Mouse (Mus musculus): ENCODE data around the gene Dclre1a. TPM values are rescaled to one million over a fixed set of nuclear protein-coding genes. Genes with fewer than 3 reads are reported as not detected.
"Not testable (repeated sequence)": the region's sequence is repeated elsewhere in the genome, so short reads cannot be mapped to it uniquely, and the experiment has no call there.

The Dclre1a gene
- polyA plus RNA-seq, 1 experiment from 2014 or later = 19.8 TPM

GRCm38 (mm10) chr19:56543320-56543719 is 4.7 kb downstream of the Dclre1a start:
- Histone ChIP-seq H3K4me1 (ENCODE audit: control insufficient read depth, insufficient read depth, low read length) (0 out of 2 replicates have a peak, but pooled peaks cover 4% of the 10 kb centered on the region), H3K36me3 (ENCODE audit: control insufficient read depth, insufficient read depth, low read length) (peaks cover 21% of the 10 kb centered on the region; the same call in 1 of the 2 replicates)
- 91% methylated on average over 12 of the region's 12 CpGs for WGBS

DNA sequence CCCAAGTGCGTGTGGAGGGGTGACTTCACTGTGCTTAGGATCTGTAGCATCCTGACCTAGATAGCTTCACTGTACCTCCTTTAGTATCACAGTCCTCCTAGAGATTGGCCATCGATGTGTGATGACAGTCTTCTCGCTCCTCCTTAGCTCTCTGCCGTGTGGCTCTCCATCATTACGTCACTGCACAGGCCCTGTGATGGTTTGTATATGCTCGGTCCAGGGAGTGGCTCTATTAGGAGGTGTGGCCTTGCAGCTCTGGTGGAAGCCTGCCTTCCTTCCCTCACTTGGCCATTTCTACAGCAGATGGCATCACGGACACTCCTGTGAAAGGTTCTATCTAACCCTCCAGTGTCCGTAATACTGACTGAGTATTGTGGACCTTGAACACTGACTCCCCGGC is 12.3 kb downstream of the Dclre1a start:
- Histone ChIP-seq H3K27ac (ENCODE audit: low read depth, low read length) (no peak overlapping the region), H3K9me3 (ENCODE audit: control insufficient read depth, low read length) (no peaks in the 10 kb centered on the region), H3K4me1 (ENCODE audit: control insufficient read depth, insufficient read depth, low read length) (no peaks in the 10 kb centered on the region), H3K36me3 (ENCODE audit: control insufficient read depth, insufficient read depth, low read length) (peaks cover 14% of the 10 kb centered on the region), H3K4me3 (ENCODE audit: low read length) (no peak overlapping the region), H3K4me2 (replicated peaks; ENCODE audit: low read depth, low read length) (no peak overlapping the region), H3K27me3 (ENCODE audit: control insufficient read depth, insufficient read depth, low read length) (no peaks in the 10 kb centered on the region), H3K9ac (ENCODE audit: low read depth, low read length) (no peak overlapping the region)
- ATAC-seq (ENCODE audit: low FRiP score, low TSS enrichment) = no peak
- 92% methylated on average over 9 of the region's 9 CpGs for WGBS

More at GRCm38 (mm10) chr19:56543320-56543719, 4.7 kb downstream of the Dclre1a start:
- Histone ChIP-seq H3K4me2 (replicated peaks; ENCODE audit: low read depth, low read length) (no peak overlapping the region), H3K27me3 (ENCODE audit: control insufficient read depth, insufficient read depth, low read length) (no peaks in the 10 kb centered on the region), H3K4me3 (ENCODE audit: low read length) (no peak overlapping the region), H3K9me3 (ENCODE audit: control insufficient read depth, low read length) (no peaks in the 10 kb centered on the region), H3K27ac (ENCODE audit: low read depth, low read length) (no peak overlapping the region), H3K9ac (ENCODE audit: low read depth, low read length) (no peak overlapping the region)
- ATAC-seq (ENCODE audit: low FRiP score, low TSS enrichment) = no peak

- Histone ChIP-seq H3K9ac (ENCODE audit: low read depth, low read length) (no peak overlapping the region), H3K9me3 (ENCODE audit: control insufficient read depth, low read length) (no peaks in the 10 kb centered on the region), H3K36me3 (ENCODE audit: control insufficient read depth, insufficient read depth, low read length) (peaks cover 10% of the 10 kb centered on the region), H3K27ac (ENCODE audit: low read depth, low read length) (no peak overlapping the region), H3K4me3 (ENCODE audit: low read length) (no peak overlapping the region), H3K27me3 (ENCODE audit: control insufficient read depth, insufficient read depth, low read length) (no peaks in the 10 kb centered on the region), H3K4me2 (replicated peaks; ENCODE audit: low read depth, low read length) (no peak overlapping the region), H3K4me1 (ENCODE audit: control insufficient read depth, insufficient read depth, low read length) (no peaks in the 10 kb centered on the region)
- no peak for ATAC-seq (ENCODE audit: low FRiP score, low TSS enrichment)
- 84% methylated on average over 9 of the region's 9 CpGs for WGBS
Measured at GRCm38 (mm10) chr19:56535064-56535463, 13.0 kb downstream of the Dclre1a start.

DNA sequence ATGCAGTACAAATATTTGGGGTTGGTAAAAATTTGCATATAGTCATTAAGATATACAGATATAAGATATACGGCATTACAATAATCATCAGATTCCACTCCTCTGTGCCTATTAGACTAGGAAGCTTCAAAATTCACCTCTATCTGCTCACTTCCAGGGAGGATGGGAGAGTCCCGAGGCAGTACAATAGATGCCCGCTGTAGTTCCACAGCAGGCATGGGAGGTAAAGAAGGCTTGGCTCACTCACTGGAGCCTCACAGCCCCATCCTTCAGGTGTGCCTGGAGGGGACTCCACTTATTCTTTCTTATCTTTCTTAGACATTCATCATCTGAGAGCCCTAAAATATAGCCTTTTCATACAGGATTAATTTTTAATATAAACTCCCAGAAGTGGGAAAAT is 13.7 kb downstream of the Dclre1a start:
- H3K4me3 ChIP-seq (ENCODE audit: low read length) = no peak overlapping the region
- no peak for ATAC-seq (ENCODE audit: low FRiP score, low TSS enrichment)
- H3K4me1 ChIP-seq (ENCODE audit: control insufficient read depth, insufficient read depth, low read length) = no peaks in the 10 kb centered on the region
- H3K27me3 ChIP-seq (ENCODE audit: control insufficient read depth, insufficient read depth, low read length) = no peaks in the 10 kb centered on the region
- no peak overlapping the region for H3K27ac ChIP-seq (ENCODE audit: low read depth, low read length)
- H3K9ac ChIP-seq (ENCODE audit: low read depth, low read length) = no peak overlapping the region
- peaks cover 10% of the 10 kb centered on the region for H3K36me3 ChIP-seq (ENCODE audit: control insufficient read depth, insufficient read depth, low read length)
- H3K4me2 ChIP-seq (replicated peaks; ENCODE audit: low read depth, low read length) = no peak overlapping the region
- 93% methylated on average over 3 of the region's 3 CpGs for WGBS
- H3K9me3 ChIP-seq (ENCODE audit: control insufficient read depth, low read length) = no peaks in the 10 kb centered on the region

- H3K4me1 ChIP-seq (ENCODE audit: control insufficient read depth, insufficient read depth, low read length) = no peaks in the 10 kb centered on the region
- H3K4me3 ChIP-seq (ENCODE audit: low read length) = no peak overlapping the region
- no peak overlapping the region for H3K9ac ChIP-seq (ENCODE audit: low read depth, low read length)
- no peaks in the 10 kb centered on the region for H3K27me3 ChIP-seq (ENCODE audit: control insufficient read depth, insufficient read depth, low read length)
- H3K27ac ChIP-seq (ENCODE audit: low read depth, low read length) = no peak overlapping the region
- H3K4me2 ChIP-seq (replicated peaks; ENCODE audit: low read depth, low read length) = no peak overlapping the region
- H3K36me3 ChIP-seq (ENCODE audit: control insufficient read depth, insufficient read depth, low read length) = peaks cover 10% of the 10 kb centered on the region
- ATAC-seq (ENCODE audit: low FRiP score, low TSS enrichment) = no peak
- no peaks in the 10 kb centered on the region for H3K9me3 ChIP-seq (ENCODE audit: control insufficient read depth, low read length)
- WGBS = 90% methylated on average over 14 of the region's 14 CpGs
Measured at GRCm38 (mm10) chr19:56533291-56534071, 14.5 kb downstream of the Dclre1a start.

DNA sequence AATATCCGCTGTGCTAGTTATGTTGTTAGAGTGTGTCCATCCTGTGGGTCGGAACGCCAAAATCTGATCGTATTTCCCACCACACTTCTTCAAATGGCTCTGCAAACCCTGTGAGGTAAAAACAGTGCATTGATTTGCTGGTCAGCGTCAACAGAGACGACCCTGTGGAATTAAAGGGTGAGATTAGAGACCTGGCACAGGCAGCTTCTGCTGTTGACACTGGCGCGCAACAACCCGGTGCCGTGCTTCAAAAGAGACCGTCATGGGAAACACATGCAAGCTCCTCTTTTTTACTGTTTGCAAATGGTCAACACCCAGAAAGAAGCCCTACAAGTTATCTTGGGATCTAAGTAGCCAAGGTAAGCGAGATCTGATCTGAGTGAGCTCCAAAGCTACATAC is 16.8 kb downstream of the Dclre1a start:
- H3K4me2 ChIP-seq (replicated peaks; ENCODE audit: low read depth, low read length) = no peak overlapping the region
- ATAC-seq (ENCODE audit: low FRiP score, low TSS enrichment) = no peak
- H3K4me3 ChIP-seq (ENCODE audit: low read length) = no peak overlapping the region
- H3K27ac ChIP-seq (ENCODE audit: low read depth, low read length) = no peak overlapping the region
- 93% methylated on average over 12 of the region's 12 CpGs for WGBS
- H3K9me3 ChIP-seq (ENCODE audit: control insufficient read depth, low read length) = no peaks in the 10 kb centered on the region
- H3K36me3 ChIP-seq (ENCODE audit: control insufficient read depth, insufficient read depth, low read length) = peaks cover 7% of the 10 kb centered on the region
- H3K4me1 ChIP-seq (ENCODE audit: control insufficient read depth, insufficient read depth, low read length) = no peaks in the 10 kb centered on the region
- no peak overlapping the region for H3K9ac ChIP-seq (ENCODE audit: low read depth, low read length)
- H3K27me3 ChIP-seq (ENCODE audit: control insufficient read depth, insufficient read depth, low read length) = no peaks in the 10 kb centered on the region

GRCm38 (mm10) chr19:56530529-56530928 is 17.5 kb downstream of the Dclre1a start:
- H3K4me1 ChIP-seq (ENCODE audit: control insufficient read depth, insufficient read depth, low read length); H3K9ac ChIP-seq (ENCODE audit: low read depth, low read length); H3K36me3 ChIP-seq (ENCODE audit: control insufficient read depth, insufficient read depth, low read length); H3K4me3 ChIP-seq (ENCODE audit: low read length); H3K27ac ChIP-seq (ENCODE audit: low read depth, low read length); ATAC-seq (ENCODE audit: low FRiP score, low TSS enrichment); H3K9me3 ChIP-seq (ENCODE audit: control insufficient read depth, low read length); H3K4me2 ChIP-seq (replicated peaks; ENCODE audit: low read depth, low read length); H3K27me3 ChIP-seq (ENCODE audit: control insufficient read depth, insufficient read depth, low read length): not testable (repeated sequence)
- WGBS = no CpG with 5 or more reads among the region's 11 CpGs

- not testable (repeated sequence) for ATAC-seq (ENCODE audit: low FRiP score, low TSS enrichment); H3K9ac ChIP-seq (ENCODE audit: low read depth, low read length); H3K27ac ChIP-seq (ENCODE audit: low read depth, low read length); H3K36me3 ChIP-seq (ENCODE audit: control insufficient read depth, insufficient read depth, low read length); H3K4me3 ChIP-seq (ENCODE audit: low read length); H3K27me3 ChIP-seq (ENCODE audit: control insufficient read depth, insufficient read depth, low read length); H3K9me3 ChIP-seq (ENCODE audit: control insufficient read depth, low read length); H3K4me1 ChIP-seq (ENCODE audit: control insufficient read depth, insufficient read depth, low read length); H3K4me2 ChIP-seq (replicated peaks; ENCODE audit: low read depth, low read length)
- no CpG with 5 or more reads among the region's 7 CpGs for WGBS
Measured at GRCm38 (mm10) chr19:56519408-56519807, 28.6 kb downstream of the Dclre1a start.

- ATAC-seq (ENCODE audit: low FRiP score, low TSS enrichment); H3K4me2 ChIP-seq (replicated peaks; ENCODE audit: low read depth, low read length); H3K36me3 ChIP-seq (ENCODE audit: control insufficient read depth, insufficient read depth, low read length); H3K27ac ChIP-seq (ENCODE audit: low read depth, low read length); H3K9ac ChIP-seq (ENCODE audit: low read depth, low read length); H3K4me3 ChIP-seq (ENCODE audit: low read length); H3K27me3 ChIP-seq (ENCODE audit: control insufficient read depth, insufficient read depth, low read length); H3K9me3 ChIP-seq (ENCODE audit: control insufficient read depth, low read length); H3K4me1 ChIP-seq (ENCODE audit: control insufficient read depth, insufficient read depth, low read length): not testable (repeated sequence)
- WGBS = no CpG with 5 or more reads among the region's 2 CpGs
Measured at GRCm38 (mm10) chr19:56513527-56513926, 34.5 kb downstream of the Dclre1a start.
